Mouse (Mus musculus): Measurements from ENCODE around the gene Golgb1. TPM values are rescaled to one million over a fixed set of nuclear protein-coding genes. Genes with fewer than 3 reads are reported as not detected.

Golgb1 gene
- 34.9 and 40.8 TPM in 2 replicates for polyA plus RNA-seq (2012; rRNA removed)

GRCm38 (mm10) chr16:36874583-36875275, at the start of gene Golgb1, which contains the start of gene Eaf2:
TSS of gene Golgb1 (plus strand) at chr16:36875140.
TSS of gene Eaf2 (minus strand) at chr16:36875003.

GRCm38 (mm10) chr16:36828054-36828786, 46.7 kb upstream of the Golgb1 start, which contains the start of gene Iqcb1:
TSS of gene Iqcb1 (plus strand) at chr16:36828385.

GRCm38 (mm10) chr16:36934841-36935620, 60.1 kb downstream of the Golgb1 start, which contains the start of gene Hcls1:
TSS of gene Hcls1 (plus strand) at chr16:36934983.

Other genes with a start within 250 kb of the Golgb1 start
- gene Cd86, start 209.1 kb upstream of the Golgb1 start, polyA plus RNA-seq (2012; rRNA removed): 1.5 and 1.8 TPM in 2 replicates
- gene Ildr1, start 181.2 kb upstream of the Golgb1 start, polyA plus RNA-seq (2012; rRNA removed): 0.09 and 0.89 TPM in 2 replicates
- gene Slc15a2, start 90.2 kb upstream of the Golgb1 start, polyA plus RNA-seq (2012; rRNA removed): 14.1 and 15.3 TPM in 2 replicates
- gene Iqcb1, start 46.8 kb upstream of the Golgb1 start, polyA plus RNA-seq (2012; rRNA removed): 30.7 and 31.1 TPM in 2 replicates
- 0.54 and 1.0 TPM in 2 replicates for gene Eaf2, start 137 bp upstream of the Golgb1 start, polyA plus RNA-seq (2012; rRNA removed)
- gene Hcls1, start 59.8 kb downstream of the Golgb1 start, polyA plus RNA-seq (2012; rRNA removed): 4.2 and 5.1 TPM in 2 replicates
- 0.04 and 0.10 TPM in 2 replicates for gene Fbxo40, start 115.3 kb downstream of the Golgb1 start, polyA plus RNA-seq (2012; rRNA removed)
- 5.7 and 6.8 TPM in 2 replicates for gene Polq, start 136.6 kb downstream of the Golgb1 start, polyA plus RNA-seq (2012; rRNA removed)

Data from central nervous system, embryonic 14 days (tissue).